Mouse (Mus musculus) hematopoietic stem cell, adult 5-6 weeks (primary cell): Measurements from ENCODE around the gene Atg5. TPM values are rescaled to one million over a fixed set of nuclear protein-coding genes. Genes with fewer than 3 reads are reported as not detected.

Source experiments
- ATAC-seq, 2 experiments: fragments of 125-278 bp in 1 of 2; replicated peaks in 1 of 2; 2 replicates each; pipeline ENCODE4 v1.8.0; 2016 to 2017; ENCODE audit warnings: inconsistent platforms in 2 of 2, mild to moderate bottlenecking in 2 of 2, moderate number of reproducible peaks in 2 of 2, low read depth in 1 of 2, moderate TSS enrichment in 1 of 2; ENCODE audit not compliant: low FRiP score in 2 of 2, poor library complexity in 2 of 2, severe bottlenecking in 2 of 2, insufficient read depth in 1 of 2, low TSS enrichment in 1 of 2
- total RNA-seq: library from RNA; stranded (forward); fragments of 172-1452, 232-1000 nt; gene quantifications from 2 replicates; pipeline ENCODE4 v1.2.3, GENCODE M21; 2017

Gene Atg5
- total RNA-seq, 1 experiment from 2014 or later: 33.5 TPM

- no peak for ATAC-seq
Observed at GRCm38 (mm10) chr10:44338571-44338970, 70.4 kb downstream of the Atg5 start.

- no peak for ATAC-seq
Observed at GRCm38 (mm10) chr10:44339326-44339725, 71.2 kb downstream of the Atg5 start.

GRCm38 (mm10) chr10:44340928-44341327 is 72.8 kb downstream of the Atg5 start:
- ATAC-seq: no peak

- peak; percentile 81 to 86 for ATAC-seq
Observed at GRCm38 (mm10) chr10:44341826-44342521, 73.8 kb downstream of the Atg5 start.

GRCm38 (mm10) chr10:44343351-44343750 is 75.2 kb downstream of the Atg5 start:
- ATAC-seq: no peak

GRCm38 (mm10) chr10:44347549-44348172 is 79.5 kb downstream of the Atg5 start:
- ATAC-seq: no peak

- ATAC-seq: no peak
Observed at GRCm38 (mm10) chr10:44348474-44349415, 80.6 kb downstream of the Atg5 start.

GRCm38 (mm10) chr10:44353467-44353866 is 85.3 kb downstream of the Atg5 start:
- ATAC-seq: no peak

- no peak for ATAC-seq
Observed at GRCm38 (mm10) chr10:44354393-44354792, 86.2 kb downstream of the Atg5 start.

GRCm38 (mm10) chr10:44355216-44355615 is 87.1 kb downstream of the Atg5 start:
- ATAC-seq: no peak

GRCm38 (mm10) chr10:44356625-44357024 is 88.5 kb downstream of the Atg5 start:
- ATAC-seq: no peak

GRCm38 (mm10) chr10:44357316-44357715 is 89.2 kb downstream of the Atg5 start:
- ATAC-seq: no peak

- ATAC-seq: no peak
Observed at GRCm38 (mm10) chr10:44358816-44359215, 90.7 kb downstream of the Atg5 start.

GRCm38 (mm10) chr10:44360632-44361031 is 92.5 kb downstream of the Atg5 start:
- ATAC-seq: no peak

GRCm38 (mm10) chr10:44362435-44362834 is 94.3 kb downstream of the Atg5 start:
- ATAC-seq: no peak

GRCm38 (mm10) chr10:44362846-44363245 is 94.7 kb downstream of the Atg5 start:
- no peak for ATAC-seq

- ATAC-seq: no peak
Observed at GRCm38 (mm10) chr10:44366186-44366585, 98.0 kb downstream of the Atg5 start.

GRCm38 (mm10) chr10:44367043-44367442 is 98.9 kb downstream of the Atg5 start:
- no peak for ATAC-seq
